Mouse (Mus musculus): ENCODE measurements around the gene Trank1.

The Trank1 gene

GRCm38 (mm10) chr9:111311031-111311842 is at the start of gene Trank1:
TSS of gene Trank1 (plus strand) at chr9:111311739.
- DNase-seq (ENCODE audit: low spot score), result peak; percentile 18

DNA sequence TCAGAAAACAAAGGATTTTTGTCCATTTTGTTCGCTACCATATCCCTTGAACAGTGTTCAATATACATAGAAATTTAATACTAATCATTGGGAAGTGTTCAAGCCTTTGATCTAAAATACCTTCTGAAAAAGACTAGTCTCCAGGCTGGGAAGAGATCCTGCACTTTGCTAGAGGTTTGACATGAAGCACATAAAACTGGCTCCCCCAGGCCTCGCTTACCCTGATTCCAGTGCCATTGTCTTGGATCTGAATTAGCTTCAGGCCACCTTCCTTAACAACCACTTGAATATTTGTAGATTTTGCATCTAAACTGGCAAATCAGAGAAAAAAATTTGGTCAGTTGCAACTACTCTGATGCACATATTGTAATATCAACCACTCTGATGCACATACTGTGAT is 43.5 kb upstream of the Trank1 start:
- no peak for DNase-seq (ENCODE audit: low spot score)

GRCm38 (mm10) chr9:111270606-111271005 is 40.9 kb upstream of the Trank1 start:
- no peak for DNase-seq (ENCODE audit: low spot score)

- DNase-seq (ENCODE audit: low spot score), result peak; percentile 67
Observed at GRCm38 (mm10) chr9:111271056-111271433, 40.5 kb upstream of the Trank1 start.

DNA sequence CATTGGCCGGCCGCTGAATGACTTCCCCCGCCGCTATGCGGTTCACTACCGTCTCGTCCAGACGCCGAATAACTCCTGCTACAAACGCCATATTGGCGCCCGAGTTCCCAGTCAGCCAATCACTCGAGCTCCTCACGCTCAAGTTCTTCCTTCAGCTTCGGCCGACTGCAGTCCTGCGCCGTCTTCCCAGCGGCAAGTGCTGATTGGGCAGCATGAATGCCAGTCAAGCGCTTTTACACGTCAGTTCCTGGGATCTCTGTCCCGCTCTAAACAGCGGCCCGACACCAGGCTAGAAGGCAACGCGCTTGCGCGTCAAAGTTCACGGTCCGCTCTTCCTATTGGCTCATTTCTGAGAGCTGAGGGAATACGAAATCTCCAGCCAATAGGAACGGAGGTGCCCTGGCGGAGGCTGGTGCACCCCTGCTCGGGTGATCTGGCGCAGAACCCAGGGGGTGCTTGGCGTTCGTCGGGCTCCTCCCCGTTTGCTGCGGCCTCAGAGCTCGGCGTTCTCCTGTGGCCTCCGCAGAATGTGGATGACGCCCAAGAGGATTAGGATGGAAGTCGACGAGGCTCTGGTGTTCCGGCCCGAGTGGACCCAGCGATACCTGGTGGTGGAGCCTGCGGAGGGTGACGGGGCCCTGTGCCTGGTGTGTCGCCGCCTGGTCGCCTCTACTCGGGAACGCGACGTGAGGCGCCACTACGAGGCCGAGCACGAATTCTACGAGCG is 39.9 kb upstream of the Trank1 start, which contains the start of the genes Mlh1 and Epm2aip1:
Gene Mlh1, minus strand, starts transcription at position 358 of the 727 bp plus-strand sequence.
Gene Epm2aip1, plus strand, starts transcription at position 496 of the 727 bp plus-strand sequence.
- DNase-seq (ENCODE audit: low spot score), result peak; percentile 100

GRCm38 (mm10) chr9:111272356-111272755 is 39.2 kb upstream of the Trank1 start:
- DNase-seq (ENCODE audit: low spot score), result no peak

DNA sequence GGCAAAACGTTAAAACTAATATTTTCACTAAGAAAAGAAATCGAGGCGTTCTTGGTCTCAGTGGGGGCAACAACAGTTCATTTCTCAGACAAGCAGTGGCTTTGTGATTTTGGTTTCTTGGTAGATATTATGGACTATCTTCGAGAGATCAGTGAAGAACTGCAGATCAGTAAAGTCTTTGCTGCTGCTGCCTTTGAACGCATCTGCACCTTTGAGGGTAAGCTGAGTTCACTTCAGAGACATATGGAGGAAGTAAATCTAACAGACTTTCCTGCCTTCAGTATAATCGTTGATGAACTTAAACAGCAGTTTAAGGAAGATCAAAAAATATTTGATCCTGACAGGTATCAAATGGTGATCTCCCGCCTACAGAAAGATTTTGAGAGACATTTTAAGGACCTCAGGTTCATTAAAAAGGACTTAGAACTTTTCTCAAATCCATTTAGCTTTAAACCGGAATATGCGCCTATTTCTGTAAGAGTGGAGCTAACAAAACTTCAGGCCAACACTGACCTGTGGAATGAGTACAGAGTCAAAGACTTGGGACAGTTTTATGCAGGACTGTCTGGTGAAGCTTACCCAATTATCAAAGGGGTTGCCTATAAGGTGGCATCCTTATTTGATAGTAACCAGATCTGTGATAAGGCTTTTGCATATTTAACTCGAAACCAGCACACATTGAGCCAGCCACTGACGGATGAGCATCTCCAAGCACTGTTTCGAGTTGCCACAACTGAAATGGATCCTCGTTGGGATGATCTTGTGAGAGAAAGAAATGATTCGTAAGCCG is 38.3 kb upstream of the Trank1 start:
- no peak for DNase-seq (ENCODE audit: low spot score)

DNA sequence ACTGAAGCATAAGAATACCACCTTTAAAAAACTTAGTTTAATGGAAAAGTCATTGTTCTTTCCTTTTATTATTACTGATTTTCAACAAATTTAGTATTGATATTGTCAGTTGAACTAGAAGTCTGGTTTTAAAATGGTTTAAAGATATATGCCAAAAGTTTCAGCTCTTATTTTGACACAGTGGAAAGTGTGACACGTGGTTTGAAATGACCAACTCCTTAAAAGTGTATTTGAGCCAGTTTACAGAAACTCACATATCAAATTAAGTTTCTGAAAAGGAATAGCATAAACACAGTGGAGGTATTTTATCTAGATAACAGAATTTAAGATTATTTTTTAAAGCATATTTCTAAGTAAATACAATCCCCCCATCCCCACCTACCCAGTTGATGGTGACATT is 37.6 kb upstream of the Trank1 start:
- no peak for DNase-seq (ENCODE audit: low spot score)

GRCm38 (mm10) chr9:111275156-111275555 is 36.4 kb upstream of the Trank1 start:
- no peak for DNase-seq (ENCODE audit: low spot score)

GRCm38 (mm10) chr9:111285061-111285460 is 26.5 kb upstream of the Trank1 start:
- no peak for DNase-seq (ENCODE audit: low spot score)

DNA sequence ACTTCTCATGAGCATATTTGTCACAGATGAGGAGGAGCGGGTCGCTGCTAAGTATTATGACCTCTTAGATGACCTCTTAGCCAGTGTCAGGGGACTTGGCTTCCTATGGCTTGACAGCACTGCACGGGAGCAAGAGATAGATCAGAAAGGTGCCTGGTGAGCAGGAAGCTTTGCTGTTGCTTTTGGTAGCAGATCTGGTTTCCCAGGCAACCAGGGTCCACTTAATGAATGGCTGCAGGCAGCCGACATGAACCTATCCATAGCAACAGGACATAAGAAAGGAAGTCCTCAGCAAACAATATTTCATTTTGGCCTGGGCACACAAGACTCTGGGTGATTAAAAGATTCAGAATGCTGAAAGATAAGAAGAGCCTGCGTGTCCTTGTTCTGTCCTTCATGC is 25.9 kb upstream of the Trank1 start:
- peak; percentile 68 for DNase-seq (ENCODE audit: low spot score)

DNA sequence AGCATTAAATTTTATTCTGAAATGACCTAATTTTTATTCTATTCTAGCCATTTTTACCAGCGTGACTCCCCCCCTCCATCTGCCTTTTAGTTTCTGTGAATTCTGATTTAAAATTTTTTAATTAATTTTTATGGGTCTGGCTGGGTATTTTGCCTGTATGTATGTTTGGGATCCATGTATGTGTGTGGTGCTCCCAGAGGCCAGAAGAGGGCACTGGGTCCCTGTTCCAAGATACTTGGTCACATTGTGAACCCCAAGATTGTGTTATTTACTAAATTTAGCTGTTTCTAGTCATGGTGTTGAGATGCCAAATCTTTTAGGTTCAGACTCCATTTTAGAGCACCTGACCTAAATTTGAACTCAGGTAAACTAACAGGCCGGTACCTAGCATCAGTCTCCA is 25.1 kb upstream of the Trank1 start:
- DNase-seq (ENCODE audit: low spot score), result no peak

GRCm38 (mm10) chr9:111287956-111288355 is 23.6 kb upstream of the Trank1 start:
- DNase-seq (ENCODE audit: low spot score), result no peak

DNA sequence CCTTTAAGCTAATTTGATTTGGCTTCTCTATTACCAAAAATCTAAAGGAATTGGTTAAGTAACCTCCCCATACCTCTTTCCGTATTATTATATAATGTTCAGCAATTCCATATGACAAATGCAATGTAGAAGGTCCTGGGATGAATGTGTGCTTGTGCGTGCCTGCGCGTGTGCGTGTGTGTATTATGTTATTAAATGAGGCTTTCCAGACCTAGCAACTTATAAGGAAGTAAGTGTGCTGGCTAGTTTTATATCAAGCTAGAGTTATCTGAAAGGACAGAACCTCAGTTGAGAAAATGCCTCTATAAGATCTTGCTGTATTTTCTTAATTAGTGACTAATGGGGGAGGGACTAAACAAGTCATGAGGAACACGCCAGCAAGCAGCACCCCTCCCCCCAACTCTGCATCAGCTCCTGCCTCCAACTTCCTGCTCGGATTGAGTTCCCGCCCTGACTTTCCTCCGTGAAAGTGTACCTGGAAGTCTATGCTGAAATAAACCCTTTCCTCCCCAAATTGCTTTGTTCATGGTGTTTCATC is 22.2 kb upstream of the Trank1 start:
- no peak for DNase-seq (ENCODE audit: low spot score)

DNA sequence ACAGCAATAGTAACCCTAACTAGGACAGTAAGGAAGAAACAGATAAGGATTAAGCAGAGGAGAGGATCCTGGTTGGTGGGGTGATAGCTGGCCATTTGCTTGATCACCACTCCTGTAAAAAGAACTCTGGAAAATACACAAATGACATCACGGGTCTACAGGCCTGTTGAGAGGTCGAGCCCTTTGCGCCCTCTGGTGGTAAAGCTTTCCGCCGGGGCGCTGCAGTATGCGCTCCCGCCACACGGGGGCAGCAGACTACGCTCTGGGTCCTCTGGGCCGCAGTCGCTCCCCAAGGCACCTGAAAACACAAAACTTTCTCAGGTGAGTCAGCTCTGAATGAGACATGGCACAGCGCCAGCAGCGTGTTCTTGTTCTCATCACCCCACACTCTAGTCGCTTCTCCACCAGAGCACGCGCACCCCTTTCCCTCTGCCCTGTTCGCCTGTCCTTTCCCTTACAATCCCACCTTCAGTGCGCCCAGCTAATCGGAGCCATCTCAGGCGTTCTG is 21.7 kb upstream of the Trank1 start:
- DNase-seq (ENCODE audit: low spot score), result peak; percentile 86

DNA sequence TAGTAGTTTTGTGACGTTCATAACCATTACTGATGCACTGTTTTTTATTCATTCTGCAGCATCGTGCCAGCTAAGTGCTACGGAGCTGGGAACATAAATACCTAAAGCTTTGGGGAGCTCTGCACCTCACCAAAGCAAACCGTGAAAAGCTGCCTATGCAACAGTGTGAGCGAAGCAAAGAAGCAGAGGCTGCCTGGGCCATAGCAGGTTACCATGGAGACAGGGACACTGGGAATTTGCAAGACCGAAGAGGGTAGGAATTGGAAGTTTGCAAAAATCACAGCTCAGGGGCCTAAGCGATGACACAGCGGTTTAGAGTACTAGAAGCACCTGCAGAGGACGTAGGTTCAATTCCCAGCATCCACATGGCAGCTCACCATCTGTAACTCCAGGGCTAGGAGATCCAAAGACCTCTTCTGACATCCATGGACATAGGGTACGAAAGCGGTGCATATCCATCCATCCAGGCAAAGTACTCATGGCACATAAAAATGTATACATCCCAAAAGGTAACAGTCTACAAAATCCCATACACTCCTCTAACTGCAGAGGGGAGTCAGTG is 20.9 kb upstream of the Trank1 start:
- DNase-seq (ENCODE audit: low spot score), result no peak

- no peak for DNase-seq (ENCODE audit: low spot score)
Observed at GRCm38 (mm10) chr9:111293234-111293633, 18.3 kb upstream of the Trank1 start.

DNA sequence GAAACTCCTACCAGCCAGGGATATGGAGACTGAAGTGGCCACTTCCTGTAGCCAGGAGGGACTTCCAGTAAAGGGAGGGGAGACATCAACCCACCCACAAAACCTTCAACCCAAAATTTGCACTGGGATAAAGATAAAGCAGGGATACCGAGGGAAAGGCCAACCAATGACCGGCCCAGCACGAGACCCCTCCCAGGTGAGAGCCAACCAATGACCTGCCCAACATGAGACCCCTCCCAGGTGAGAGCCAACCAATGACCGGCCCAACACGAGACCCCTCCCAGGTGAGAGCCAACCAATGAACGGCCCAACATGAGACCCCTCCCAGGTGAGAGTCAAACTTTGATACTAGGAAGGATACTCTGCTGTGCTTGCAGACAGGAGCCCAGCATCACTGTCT is 16.6 kb upstream of the Trank1 start:
- no peak for DNase-seq (ENCODE audit: low spot score)

DNA sequence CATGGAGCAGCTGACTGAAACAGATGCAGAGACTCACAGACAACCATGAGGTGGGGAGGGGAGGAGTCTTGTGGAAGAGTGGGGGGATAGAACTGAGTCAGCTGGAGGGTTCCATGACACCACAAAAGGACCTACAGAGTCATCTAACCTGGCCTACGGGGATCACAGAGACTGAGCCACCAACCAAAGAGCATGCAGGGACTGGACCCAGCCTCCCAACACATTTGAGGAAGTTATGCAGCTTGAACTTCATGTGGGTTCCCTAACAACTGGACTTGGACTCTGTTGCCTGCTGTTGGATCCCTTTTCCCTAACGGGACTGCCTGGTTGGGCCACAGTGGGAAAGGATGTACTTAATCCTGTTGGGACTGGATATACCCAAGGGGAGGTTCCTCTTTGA is 16.2 kb upstream of the Trank1 start:
- no peak for DNase-seq (ENCODE audit: low spot score)

DNA sequence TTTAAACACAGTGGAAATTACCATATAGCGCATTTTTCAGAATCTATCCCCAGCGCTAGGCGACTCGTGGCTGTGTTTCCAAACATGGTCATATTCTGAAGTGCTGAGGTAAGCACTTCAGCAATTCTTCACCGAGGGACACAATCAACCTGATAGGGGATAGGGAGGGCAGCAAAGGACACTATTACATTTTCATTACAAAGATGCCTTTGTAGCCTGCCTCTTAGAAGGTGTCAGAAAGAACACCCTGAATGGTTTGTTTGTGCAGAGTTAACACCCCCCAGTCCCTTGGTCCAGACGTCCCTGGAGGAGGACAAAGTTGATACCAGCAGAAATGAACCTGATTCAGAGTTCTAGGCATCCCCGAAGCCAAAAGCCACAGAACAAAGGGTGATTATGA is 15.1 kb upstream of the Trank1 start:
- no peak for DNase-seq (ENCODE audit: low spot score)

DNA sequence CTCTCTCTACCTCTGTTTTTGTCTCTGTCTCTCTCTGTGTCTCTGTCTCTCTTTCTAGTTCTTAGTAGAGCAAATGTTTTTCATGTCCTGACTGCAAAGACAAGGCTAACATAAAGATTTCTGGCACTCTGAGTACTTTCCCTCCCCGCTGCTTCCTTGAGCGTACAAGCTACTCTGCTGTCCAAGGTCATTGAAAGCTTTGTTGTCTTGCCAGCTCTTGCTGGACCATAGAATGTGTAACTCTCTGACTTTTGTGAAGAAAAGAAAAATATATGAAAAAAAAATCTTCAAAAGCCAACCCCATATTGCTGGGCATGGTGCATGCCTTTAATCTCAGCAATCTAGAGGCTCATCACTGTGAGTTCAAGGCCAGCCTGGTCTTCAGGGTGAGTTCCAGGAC is 12.9 kb upstream of the Trank1 start:
- no peak for DNase-seq (ENCODE audit: low spot score)

Measured in embryo, embryonic 10 days (tissue).